Mouse (Mus musculus) adipocyte (in vitro differentiated cells): ENCODE results near the gene Pde1a.

ENCODE experiments used
- DNase-seq: peaks from one replicate; pipeline ENCODE4 v3.0.0-alpha.2; 2016; ENCODE audit warnings: low spot score

The Pde1a gene

GRCm38 (mm10) chr2:80046751-80047513, 82.3 kb downstream of the Pde1a start:
- peak; percentile 87 for DNase-seq

- DNase-seq: peak; percentile 93
Observed at GRCm38 (mm10) chr2:80038642-80039445, 90.4 kb downstream of the Pde1a start.

- peak; percentile 78 for DNase-seq
Observed at GRCm38 (mm10) chr2:80037971-80038370, 91.3 kb downstream of the Pde1a start.

GRCm38 (mm10) chr2:80029051-80029450, 100.2 kb downstream of the Pde1a start:
- no peak for DNase-seq

GRCm38 (mm10) chr2:80026053-80026452, 103.2 kb downstream of the Pde1a start:
- no peak for DNase-seq

GRCm38 (mm10) chr2:80025597-80025996, 103.7 kb downstream of the Pde1a start:
- DNase-seq: peak; percentile 56

GRCm38 (mm10) chr2:80025038-80025437, 104.2 kb downstream of the Pde1a start:
- DNase-seq: peak; percentile 63

GRCm38 (mm10) chr2:80014161-80014560, 115.1 kb downstream of the Pde1a start:
- DNase-seq: no peak

GRCm38 (mm10) chr2:80013060-80013459, 116.2 kb downstream of the Pde1a start:
- DNase-seq: peak; percentile 89

- no peak for DNase-seq
Observed at GRCm38 (mm10) chr2:79999168-79999567, 130.1 kb downstream of the Pde1a start.

- DNase-seq: peak; percentile 62
Observed at GRCm38 (mm10) chr2:79998460-79998859, 130.8 kb downstream of the Pde1a start.

GRCm38 (mm10) chr2:79991642-79992041, 137.6 kb downstream of the Pde1a start:
- peak; percentile 25 for DNase-seq

- DNase-seq: no peak
Observed at GRCm38 (mm10) chr2:79983778-79984177, 145.5 kb downstream of the Pde1a start.

GRCm38 (mm10) chr2:79983222-79983632, 146.0 kb downstream of the Pde1a start:
- DNase-seq: peak; percentile 69

- no peak for DNase-seq
Observed at GRCm38 (mm10) chr2:79981781-79982180, 147.5 kb downstream of the Pde1a start.

- DNase-seq: no peak
Observed at GRCm38 (mm10) chr2:79978992-79979391, 150.3 kb downstream of the Pde1a start.

- DNase-seq: peak; percentile 51
Observed at GRCm38 (mm10) chr2:79977259-79977658, 152.0 kb downstream of the Pde1a start.

- DNase-seq: no peak
Observed at GRCm38 (mm10) chr2:79975947-79976346, 153.3 kb downstream of the Pde1a start.

GRCm38 (mm10) chr2:79972271-79972670, 157.0 kb downstream of the Pde1a start:
- no peak for DNase-seq

GRCm38 (mm10) chr2:79969594-79969993, 159.7 kb downstream of the Pde1a start:
- no peak for DNase-seq

- peak; percentile 50 for DNase-seq
Observed at GRCm38 (mm10) chr2:79966681-79967506, 162.4 kb downstream of the Pde1a start.

- no peak for DNase-seq
Observed at GRCm38 (mm10) chr2:79966086-79966485, 163.2 kb downstream of the Pde1a start.
